Mouse (Mus musculus): ENCODE measurements at regions not wholly inside any gene's neighbourhood (a gene's known extent, or its start where the extent isn't known, plus 50 kb on each side); places are given as distances from the start of the nearest gene placed in this dataset.
A peak's percentile ranks its signal among the peaks of the same experiment; 100 is the strongest.
"Not testable (repeated sequence)": the region's sequence is repeated elsewhere in the genome, so short reads cannot be mapped to it uniquely, and the experiment has no call there.

- Histone ChIP-seq H3K27me3 (ENCODE audit: control insufficient read depth, insufficient read depth, low read length) (peaks cover 55% of the 10 kb centered on the region), H3K9ac (peak overlapping the region; percentile 12; the same call in 1 of the 2 replicates), H3K4me2 (replicated peaks) (peak overlapping the region; percentile 36), H3K9me3 (ENCODE audit: control insufficient read depth, low read length) (no peaks in the 10 kb centered on the region), H3K27ac (no peak overlapping the region), H3K4me1 (replicated peaks; ENCODE audit: control insufficient read depth, insufficient read depth, low read length) (peaks cover 9% of the 10 kb centered on the region; the same call in 1 of the 2 replicates), H3K36me3 (replicated peaks; ENCODE audit: control insufficient read depth, insufficient read depth) (no peaks in the 10 kb centered on the region), H3K4me3 (replicated peaks; ENCODE audit: low read length) (0 out of 2 replicates have a peak overlapping the region, but pooled peaks have one; percentile 1)
- 5% methylated on average over 13 of the region's 13 CpGs for WGBS
- ATAC-seq (ENCODE audit: low FRiP score) (peak; percentile 91), DNase-seq (ENCODE audit: low spot score) (peak; percentile 56)
Observed at GRCm38 (mm10) chr10:30405669-30406393, 194.7 kb downstream of the Trmt11 start.

- WGBS: 3% methylated on average over 1 of the region's 1 CpGs
- Histone ChIP-seq H3K4me1 (replicated peaks; ENCODE audit: control insufficient read depth, insufficient read depth, low read length) (no peaks in the 10 kb centered on the region), H3K27ac (no peak overlapping the region), H3K36me3 (replicated peaks; ENCODE audit: control insufficient read depth, insufficient read depth) (no peaks in the 10 kb centered on the region), H3K9ac (no peak overlapping the region), H3K27me3 (ENCODE audit: control insufficient read depth, insufficient read depth, low read length) (no peaks in the 10 kb centered on the region), H3K4me3 (replicated peaks; ENCODE audit: low read length) (no peak overlapping the region), H3K9me3 (ENCODE audit: control insufficient read depth, low read length) (no peaks in the 10 kb centered on the region), H3K4me2 (replicated peaks) (no peak overlapping the region)
- ATAC-seq (ENCODE audit: low FRiP score) (no peak), DNase-seq (ENCODE audit: low spot score) (no peak)
Observed at GRCm38 (mm10) chr10:30370542-30370941, 170.2 kb upstream of the Cenpw start.

DNA sequence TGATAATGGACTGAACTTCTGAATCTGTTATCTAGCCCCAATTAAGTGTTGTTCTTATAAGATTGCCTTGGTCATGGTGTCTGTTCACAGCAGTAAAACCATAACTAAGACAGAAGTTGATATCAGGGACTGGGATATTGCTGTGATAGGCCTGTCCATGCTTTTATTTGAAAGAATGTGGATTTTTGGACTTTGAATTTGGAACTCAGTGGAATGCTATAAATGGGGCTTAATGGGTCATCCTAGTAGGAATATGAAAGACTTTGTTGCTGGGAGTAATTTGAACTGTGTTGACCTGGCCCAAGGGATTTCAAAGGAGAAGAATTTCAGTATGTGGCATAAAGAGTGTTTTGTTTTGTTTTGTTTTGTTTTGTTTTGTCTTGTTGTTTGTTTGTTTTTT lies 160.5 kb upstream of the Cenpw start:
- H3K27me3 ChIP-seq (ENCODE audit: control insufficient read depth, insufficient read depth, low read length); H3K27ac ChIP-seq; H3K4me1 ChIP-seq (replicated peaks; ENCODE audit: control insufficient read depth, insufficient read depth, low read length); H3K9me3 ChIP-seq (ENCODE audit: control insufficient read depth, low read length); H3K4me2 ChIP-seq (replicated peaks); DNase-seq (ENCODE audit: low spot score); ATAC-seq (ENCODE audit: low FRiP score); H3K4me3 ChIP-seq (replicated peaks; ENCODE audit: low read length); H3K9ac ChIP-seq; H3K36me3 ChIP-seq (replicated peaks; ENCODE audit: control insufficient read depth, insufficient read depth): not testable (repeated sequence)

- Histone ChIP-seq H3K4me3 (replicated peaks; ENCODE audit: low read length) (no peak overlapping the region), H3K4me2 (replicated peaks) (no peak overlapping the region), H3K27me3 (ENCODE audit: control insufficient read depth, insufficient read depth, low read length) (no peaks in the 10 kb centered on the region), H3K9me3 (ENCODE audit: control insufficient read depth, low read length) (no peaks in the 10 kb centered on the region), H3K27ac (no peak overlapping the region), H3K4me1 (replicated peaks; ENCODE audit: control insufficient read depth, insufficient read depth, low read length) (no peaks in the 10 kb centered on the region), H3K9ac (no peak overlapping the region), H3K36me3 (replicated peaks; ENCODE audit: control insufficient read depth, insufficient read depth) (no peaks in the 10 kb centered on the region)
- no peak for ATAC-seq (ENCODE audit: low FRiP score)
- 88% methylated on average over 1 of the region's 1 CpGs for WGBS
- DNase-seq (ENCODE audit: low spot score): no peak
Observed at GRCm38 (mm10) chr10:30359051-30359450, 158.7 kb upstream of the Cenpw start.

- Histone ChIP-seq H3K9ac (no peak overlapping the region), H3K9me3 (ENCODE audit: control insufficient read depth, low read length) (no peaks in the 10 kb centered on the region), H3K27me3 (ENCODE audit: control insufficient read depth, insufficient read depth, low read length) (no peaks in the 10 kb centered on the region), H3K36me3 (replicated peaks; ENCODE audit: control insufficient read depth, insufficient read depth) (no peaks in the 10 kb centered on the region), H3K4me1 (replicated peaks; ENCODE audit: control insufficient read depth, insufficient read depth, low read length) (no peaks in the 10 kb centered on the region), H3K27ac (no peak overlapping the region), H3K4me2 (replicated peaks) (no peak overlapping the region), H3K4me3 (replicated peaks; ENCODE audit: low read length) (no peak overlapping the region)
- 83% methylated on average over 3 of the region's 3 CpGs for WGBS
- ATAC-seq (ENCODE audit: low FRiP score): no peak
- no peak for DNase-seq (ENCODE audit: low spot score)
Observed at GRCm38 (mm10) chr10:30342965-30343478, 142.7 kb upstream of the Cenpw start.

DNA sequence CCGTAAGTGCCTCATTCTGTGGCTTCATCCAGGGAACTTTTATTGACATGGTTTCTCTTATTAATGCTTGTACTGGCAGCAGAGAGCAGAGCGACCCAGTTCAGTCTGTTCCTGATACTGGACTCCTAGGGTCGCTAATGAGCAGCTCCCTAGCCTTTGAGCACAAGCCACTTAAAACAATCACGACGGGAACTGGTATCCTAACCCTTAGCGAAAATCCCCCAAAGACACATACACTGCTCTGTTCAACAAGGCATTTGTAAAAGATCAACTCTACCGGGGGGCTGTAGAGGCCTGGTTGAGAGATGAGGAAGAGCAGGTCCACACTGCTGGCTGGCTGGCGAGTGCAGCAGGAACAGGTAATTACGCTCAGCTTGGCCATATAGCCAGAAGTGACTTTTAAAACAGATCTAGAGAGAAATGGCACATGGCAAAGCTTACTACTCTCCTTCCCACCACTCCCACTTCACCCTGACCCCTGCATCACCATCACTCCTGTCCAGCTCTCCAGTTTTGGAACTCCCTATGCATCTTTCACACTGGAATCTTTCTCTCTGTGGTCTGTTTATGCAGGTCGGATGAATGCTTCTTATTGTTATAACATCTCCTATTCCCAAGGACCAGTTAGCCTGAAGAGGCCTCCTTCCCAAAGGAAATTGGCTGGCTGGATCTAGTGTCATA lies 128.1 kb upstream of the Cenpw start:
- WGBS: 44% methylated on average over 10 of the region's 10 CpGs
- H3K4me2 ChIP-seq (replicated peaks): no peak overlapping the region
- no peaks in the 10 kb centered on the region for H3K36me3 ChIP-seq (replicated peaks; ENCODE audit: control insufficient read depth, insufficient read depth)
- H3K27me3 ChIP-seq (ENCODE audit: control insufficient read depth, insufficient read depth, low read length): no peaks in the 10 kb centered on the region
- no peak overlapping the region for H3K9ac ChIP-seq
- DNase-seq (ENCODE audit: low spot score) (no peak), ATAC-seq (ENCODE audit: low FRiP score) (peak; percentile 25)
- no peaks in the 10 kb centered on the region for H3K9me3 ChIP-seq (ENCODE audit: control insufficient read depth, low read length)
- 0 out of 2 replicates have a peak, but pooled peaks cover 3% of the 10 kb centered on the region for H3K4me1 ChIP-seq (replicated peaks; ENCODE audit: control insufficient read depth, insufficient read depth, low read length)
- H3K4me3 ChIP-seq (replicated peaks; ENCODE audit: low read length): no peak overlapping the region
- H3K27ac ChIP-seq: no peak overlapping the region

GRCm38 (mm10) chr10:30327849-30328248 lies 127.5 kb upstream of the Cenpw start:
- Histone ChIP-seq H3K9me3 (ENCODE audit: control insufficient read depth, low read length) (no peaks in the 10 kb centered on the region), H3K27ac (no peak overlapping the region), H3K36me3 (replicated peaks; ENCODE audit: control insufficient read depth, insufficient read depth) (no peaks in the 10 kb centered on the region), H3K4me1 (replicated peaks; ENCODE audit: control insufficient read depth, insufficient read depth, low read length) (0 out of 2 replicates have a peak, but pooled peaks cover 3% of the 10 kb centered on the region), H3K4me2 (replicated peaks) (no peak overlapping the region), H3K27me3 (ENCODE audit: control insufficient read depth, insufficient read depth, low read length) (no peaks in the 10 kb centered on the region), H3K4me3 (replicated peaks; ENCODE audit: low read length) (no peak overlapping the region), H3K9ac (no peak overlapping the region)
- ATAC-seq (ENCODE audit: low FRiP score) (peak; percentile 89), DNase-seq (ENCODE audit: low spot score) (peak; percentile 34)
- WGBS: 37% methylated on average over 8 of the region's 8 CpGs

- WGBS: 81% methylated on average over 1 of the region's 1 CpGs
- Histone ChIP-seq H3K27me3 (ENCODE audit: control insufficient read depth, insufficient read depth, low read length) (no peaks in the 10 kb centered on the region), H3K4me3 (replicated peaks; ENCODE audit: low read length) (no peak overlapping the region), H3K27ac (no peak overlapping the region), H3K9ac (no peak overlapping the region), H3K36me3 (replicated peaks; ENCODE audit: control insufficient read depth, insufficient read depth) (no peaks in the 10 kb centered on the region), H3K4me1 (replicated peaks; ENCODE audit: control insufficient read depth, insufficient read depth, low read length) (0 out of 2 replicates have a peak, but pooled peaks cover 3% of the 10 kb centered on the region), H3K4me2 (replicated peaks) (no peak overlapping the region), H3K9me3 (ENCODE audit: control insufficient read depth, low read length) (no peaks in the 10 kb centered on the region)
- ATAC-seq (ENCODE audit: low FRiP score): no peak
- DNase-seq (ENCODE audit: low spot score): no peak
Observed at GRCm38 (mm10) chr10:30326861-30327260, 126.5 kb upstream of the Cenpw start.

DNA sequence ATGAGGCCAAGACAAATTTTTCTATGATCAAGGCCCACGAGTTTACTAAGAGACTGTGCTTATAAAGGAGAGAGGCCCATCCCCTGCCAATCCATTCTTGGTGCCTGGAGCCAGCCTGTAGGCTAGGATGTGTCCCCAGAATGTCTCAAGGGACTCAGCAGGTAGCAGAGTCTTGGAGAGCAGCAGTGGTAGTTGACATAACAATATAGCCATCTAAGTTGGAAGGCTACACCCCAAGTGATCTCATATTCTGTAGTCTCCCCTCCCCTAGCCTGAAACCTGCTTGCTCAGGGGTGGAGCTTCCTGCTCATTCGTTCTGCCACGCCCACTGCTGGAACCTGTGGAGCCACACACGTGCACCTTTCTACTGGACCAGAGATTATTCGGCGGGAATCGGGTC lies 95.5 kb upstream of the Cenpw start:
- H3K4me2 ChIP-seq (replicated peaks); H3K4me1 ChIP-seq (replicated peaks; ENCODE audit: control insufficient read depth, insufficient read depth, low read length); H3K27me3 ChIP-seq (ENCODE audit: control insufficient read depth, insufficient read depth, low read length); ATAC-seq (ENCODE audit: low FRiP score); H3K4me3 ChIP-seq (replicated peaks; ENCODE audit: low read length); DNase-seq (ENCODE audit: low spot score); H3K9me3 ChIP-seq (ENCODE audit: control insufficient read depth, low read length); H3K36me3 ChIP-seq (replicated peaks; ENCODE audit: control insufficient read depth, insufficient read depth); H3K27ac ChIP-seq; H3K9ac ChIP-seq: not testable (repeated sequence)
- WGBS: 100% methylated on average over 1 of the region's 7 CpGs

All from hindbrain, embryonic 14.5 days (tissue).